Mouse (Mus musculus) spleen, adult 12 weeks (tissue): ENCODE results near the gene Paqr7.

Source experiments
- DNase-seq: peaks from one replicate; pipeline ENCODE4 v3.0.0; 2022; ENCODE audit warnings: low spot score

Gene Paqr7

DNA sequence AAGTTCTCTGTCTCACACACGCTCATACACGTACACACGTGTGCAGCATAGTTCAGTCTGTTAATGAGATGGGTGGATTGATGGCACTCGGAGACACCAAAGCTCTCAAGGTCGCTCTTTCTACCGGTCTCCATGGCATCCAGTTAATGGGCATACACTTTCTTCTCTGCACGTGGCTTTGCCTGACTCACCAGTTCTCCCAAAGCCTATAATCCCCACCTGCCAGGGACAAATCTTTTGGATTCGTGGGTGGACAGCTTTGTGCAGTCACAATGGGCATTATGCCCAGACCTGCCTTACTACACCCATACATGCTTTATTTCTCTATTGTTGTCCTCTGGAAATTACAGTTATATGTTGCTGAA, 39.3 kb downstream of the Paqr7 start:
- DNase-seq, result no peak

GRCm38 (mm10) chr4:134538997-134539580, 42.6 kb downstream of the Paqr7 start:
- no peak for DNase-seq

- DNase-seq, result no peak
Measured at GRCm38 (mm10) chr4:134542726-134543125, 46.2 kb downstream of the Paqr7 start.

DNA sequence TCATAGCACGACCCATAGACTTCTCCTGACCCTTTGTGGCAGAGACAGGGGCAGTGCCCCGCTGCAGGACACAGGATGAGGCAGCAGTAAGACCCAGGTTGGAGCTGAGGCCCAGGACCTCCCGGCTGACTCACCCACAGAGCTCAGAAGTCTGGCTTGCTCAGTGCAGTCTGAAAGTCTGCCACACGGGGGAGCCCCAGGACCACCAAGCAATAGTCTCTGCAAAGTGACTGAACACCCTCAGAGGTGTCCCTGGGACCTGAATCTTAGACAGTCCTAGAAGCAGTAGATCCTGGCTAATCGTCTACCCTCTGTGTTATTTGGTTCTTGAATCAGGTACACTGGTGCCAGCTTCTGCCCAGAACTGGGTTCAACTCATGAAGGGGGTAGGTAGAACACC, 46.8 kb downstream of the Paqr7 start:
- peak; percentile 81 for DNase-seq

- no peak for DNase-seq
Measured at GRCm38 (mm10) chr4:134546814-134547705, 50.6 kb downstream of the Paqr7 start.

- no peak for DNase-seq
Measured at GRCm38 (mm10) chr4:134548169-134548938, 51.9 kb downstream of the Paqr7 start.

GRCm38 (mm10) chr4:134549899-134550298, 53.4 kb downstream of the Paqr7 start:
- no peak for DNase-seq

DNA sequence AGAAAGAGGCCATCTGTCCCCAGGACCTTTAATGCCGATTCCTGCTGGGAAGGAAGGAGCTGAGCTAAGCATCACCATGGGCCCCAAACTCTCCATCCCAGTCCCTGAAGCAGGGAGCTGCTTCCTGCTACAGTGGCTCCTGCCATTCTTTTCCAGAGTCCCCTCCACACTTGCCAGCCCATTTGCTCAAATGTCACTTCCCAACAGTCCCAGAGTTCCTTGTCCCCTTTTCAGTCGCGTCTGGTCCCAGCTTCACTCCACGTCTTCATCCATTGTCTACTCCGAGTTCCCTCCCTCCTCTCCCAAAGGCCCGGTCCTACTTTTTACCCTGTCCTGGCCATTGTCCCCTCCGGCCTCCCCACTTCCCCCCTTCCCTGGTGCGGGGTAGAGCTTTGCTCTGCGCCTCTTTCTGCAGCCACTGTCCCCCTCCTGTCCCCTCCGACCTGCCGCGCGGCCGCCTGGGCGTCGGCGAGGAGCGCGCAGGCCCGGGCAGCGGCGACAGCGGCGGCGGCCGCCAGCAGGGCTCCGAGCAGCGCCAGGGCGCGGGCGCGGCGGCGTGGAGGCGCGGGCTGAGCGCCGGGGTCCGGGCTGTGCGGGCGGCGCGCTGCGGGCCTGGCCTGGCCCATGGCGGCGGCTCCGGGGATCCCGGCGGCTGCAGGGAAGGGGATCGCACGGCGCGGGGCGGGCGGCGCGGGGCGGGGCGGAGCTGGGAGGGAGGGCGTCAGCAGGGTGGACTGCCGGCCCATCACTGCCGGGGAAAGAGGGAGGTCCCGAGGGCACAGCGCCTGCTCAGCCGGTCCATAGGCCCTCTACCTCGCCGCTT, 55.2 kb downstream of the Paqr7 start, which contains the start of gene Selenon:
Gene Selenon (minus strand): TSS at position 673 of the 823 bp plus-strand sequence.
- DNase-seq, result no peak

GRCm38 (mm10) chr4:134553631-134554030, 57.1 kb downstream of the Paqr7 start:
- no peak for DNase-seq

- no peak for DNase-seq
Measured at GRCm38 (mm10) chr4:134555956-134556580, 59.6 kb downstream of the Paqr7 start.

DNA sequence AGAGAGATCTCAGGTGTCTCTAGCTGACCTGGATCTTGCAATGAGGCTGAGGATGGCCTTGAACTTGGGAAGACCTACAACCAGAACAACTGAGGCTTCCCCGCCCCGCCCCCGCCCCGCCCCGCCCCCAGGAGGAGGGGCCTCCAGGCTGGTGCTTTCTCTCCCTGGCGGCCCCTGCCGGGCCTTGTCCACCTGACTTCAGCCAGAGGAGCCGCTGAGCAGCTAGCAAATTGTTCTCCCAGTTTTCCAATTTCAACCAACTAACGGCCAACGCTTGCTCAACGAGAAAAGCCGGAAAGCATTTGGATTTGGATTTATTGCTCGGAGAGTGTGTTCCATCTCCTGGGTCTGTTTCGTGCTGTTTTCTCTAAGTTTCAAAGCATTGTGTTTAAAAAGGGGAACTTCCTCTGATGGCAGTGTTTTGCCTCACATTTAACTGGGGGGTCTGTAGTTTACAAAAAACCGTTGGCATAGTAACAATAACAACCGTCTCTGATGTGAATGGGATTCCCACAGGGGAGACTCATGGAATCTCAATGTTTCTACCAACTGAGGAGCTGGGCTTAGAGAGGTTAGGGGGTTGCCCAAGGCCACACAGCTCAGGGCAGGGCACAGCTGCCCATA, 61.2 kb downstream of the Paqr7 start:
- no peak for DNase-seq

- no peak for DNase-seq
Measured at GRCm38 (mm10) chr4:134558570-134559113, 62.1 kb downstream of the Paqr7 start.

- DNase-seq, result no peak
Measured at GRCm38 (mm10) chr4:134559154-134559553, 62.7 kb downstream of the Paqr7 start.
